Mouse (Mus musculus) testis, postnatal 10 days (tissue): Measurements from ENCODE around the gene Lrrc1.

Source experiments
- DNase-seq: peaks from one replicate; pipeline ENCODE4 v3.0.0; 2021; ENCODE audit warnings: low spot score

Gene Lrrc1

GRCm38 (mm10) chr9:77385611-77386010 is 159.1 kb downstream of the Lrrc1 start:
- peak; percentile 40 for DNase-seq

GRCm38 (mm10) chr9:77384651-77385050 is 160.0 kb downstream of the Lrrc1 start:
- DNase-seq, result peak; percentile 16

- DNase-seq, result no peak
Observed at GRCm38 (mm10) chr9:77383951-77384350, 160.7 kb downstream of the Lrrc1 start.

GRCm38 (mm10) chr9:77382514-77382913 is 162.2 kb downstream of the Lrrc1 start:
- no peak for DNase-seq

GRCm38 (mm10) chr9:77381565-77381964 is 163.1 kb downstream of the Lrrc1 start:
- peak; percentile 90 for DNase-seq
